Mouse (Mus musculus) limb, embryonic 12.5 days (tissue): ENCODE data around the gene Slc41a1. TPM values are rescaled to one million over a fixed set of nuclear protein-coding genes. Genes with fewer than 3 reads are reported as not detected.

Source experiments
- ATAC-seq: fragments of 200-750 bp; cut with Nextera tagmentation; 2 replicates; pipeline ENCODE4 v1.8.0; 2017; ENCODE audit warnings: low read depth, moderate TSS enrichment; ENCODE audit not compliant: insufficient number of reproducible peaks, insufficient read depth, low FRiP score, low TSS enrichment
- H3K27ac ChIP-seq: fragments of 300-500 bp; sonication (generic); 2 replicates; pipeline ENCODE4 v1.5.1; 2016; ENCODE audit warnings: mild to moderate bottlenecking, moderate library complexity
- H3K27me3 ChIP-seq: fragments of 300-500 bp; sonication (generic); 2 replicates; pipeline ENCODE4 v1.6.1; 2016; ENCODE audit warnings: mild to moderate bottlenecking, moderate library complexity
- H3K36me3 ChIP-seq: fragments of 300-500 bp; sonication (generic); 2 replicates; pipeline ENCODE4 v1.6.1; 2016; ENCODE audit warnings: mild to moderate bottlenecking, moderate library complexity
- H3K4me1 ChIP-seq: fragments of 300-500 bp; sonication (generic); replicated peaks from 2 replicates; pipeline ENCODE4 v1.6.1; 2016
- H3K4me2 ChIP-seq: fragments of 300-500 bp; sonication (generic); 2 replicates; pipeline ENCODE4 v1.6.1; 2016; ENCODE audit warnings: mild to moderate bottlenecking, moderate library complexity
- H3K4me3 ChIP-seq: fragments of 300-500 bp; sonication (generic); replicated peaks from 2 replicates; pipeline ENCODE4 v1.5.1; 2016; ENCODE audit warnings: mild to moderate bottlenecking
- H3K9ac ChIP-seq: fragments of 300-500 bp; sonication (generic); replicated peaks from 2 replicates; pipeline ENCODE4 v1.6.1; 2016; ENCODE audit warnings: mild to moderate bottlenecking, moderate library complexity
- H3K9me3 ChIP-seq: fragments of 300-500 bp; sonication (generic); 2 replicates; pipeline ENCODE4 v1.6.1; 2016; ENCODE audit warnings: mild to moderate bottlenecking, moderate library complexity
- WGBS: fragments of 180-500 bp; shearing (Covaris S2); methylation state at CpG from one replicate; pipeline ENCODE4 v1.1.7; 2016; 5-methylcytosine and 5-hydroxymethylcytosine counted together
- polyA plus RNA-seq: library from polyadenylated mRNA; unstranded; fragments of >200 nt; fragmentation: Nextera tagmentation; extraction: Ambion mirVana; gene quantifications from 2 replicates; pipeline ENCODE4 v1.2.1, GENCODE M21; 2016

The Slc41a1 gene
- polyA plus RNA-seq, 1 experiment from 2014 or later = 13.7 TPM

GRCm38 (mm10) chr1:131846255-131846654 is 19.0 kb downstream of the Slc41a1 start:
- H3K4me2 ChIP-seq = no peak overlapping the region
- H3K27me3 ChIP-seq = no peaks in the 10 kb centered on the region
- H3K4me1 ChIP-seq = no peaks in the 10 kb centered on the region
- no peaks in the 10 kb centered on the region for H3K9me3 ChIP-seq
- H3K27ac ChIP-seq = no peak overlapping the region
- peaks cover 70% of the 10 kb centered on the region for H3K36me3 ChIP-seq
- 79% methylated on average over 5 of the region's 5 CpGs for WGBS
- H3K4me3 ChIP-seq = no peak overlapping the region
- no peak for ATAC-seq
- H3K9ac ChIP-seq = no peak overlapping the region

GRCm38 (mm10) chr1:131861811-131862210 is 34.5 kb downstream of the Slc41a1 start:
- 79% methylated on average over 4 of the region's 4 CpGs for WGBS
- no peak for ATAC-seq
- Histone ChIP-seq H3K9ac (no peak overlapping the region), H3K27me3 (peaks cover 3% of the 10 kb centered on the region; the same call in 1 of the 2 replicates), H3K4me2 (no peak overlapping the region), H3K9me3 (no peaks in the 10 kb centered on the region), H3K4me3 (no peak overlapping the region), H3K4me1 (no peaks in the 10 kb centered on the region), H3K36me3 (no peaks in the 10 kb centered on the region), H3K27ac (no peak overlapping the region)

GRCm38 (mm10) chr1:131865596-131865995 is 38.3 kb downstream of the Slc41a1 start:
- no peaks in the 10 kb centered on the region for H3K9me3 ChIP-seq
- H3K4me3 ChIP-seq = no peak overlapping the region
- no peak for ATAC-seq
- peaks cover 14% of the 10 kb centered on the region for H3K27me3 ChIP-seq
- H3K9ac ChIP-seq = no peak overlapping the region
- no peak overlapping the region for H3K4me2 ChIP-seq
- 76% methylated on average over 5 of the region's 5 CpGs for WGBS
- H3K4me1 ChIP-seq = no peaks in the 10 kb centered on the region
- no peak overlapping the region for H3K27ac ChIP-seq
- H3K36me3 ChIP-seq = no peaks in the 10 kb centered on the region

- H3K4me1 ChIP-seq = no peaks in the 10 kb centered on the region
- H3K27me3 ChIP-seq = peaks cover 14% of the 10 kb centered on the region
- no peak overlapping the region for H3K27ac ChIP-seq
- no peaks in the 10 kb centered on the region for H3K9me3 ChIP-seq
- peak overlapping the region; percentile 58 for H3K4me3 ChIP-seq
- no peak overlapping the region for H3K4me2 ChIP-seq
- no peak; the same call in 1 of the 2 replicates for ATAC-seq
- 80% methylated on average over 6 of the region's 6 CpGs for WGBS
- no peaks in the 10 kb centered on the region for H3K36me3 ChIP-seq
- H3K9ac ChIP-seq = no peak overlapping the region
Measured at GRCm38 (mm10) chr1:131866304-131866999, 39.2 kb downstream of the Slc41a1 start.

GRCm38 (mm10) chr1:131867093-131867945 is 40.0 kb downstream of the Slc41a1 start, which contains the start of gene Rab29:
Rab29 (plus strand) TSS chr1:131867224.
- Histone ChIP-seq H3K4me2 (peak within 1 kb of the TSS; percentile 76), H3K9ac (peak within 1 kb of the TSS; percentile 52), H3K4me1 (no peaks in the 10 kb centered on the region), H3K27ac (no peak within 1 kb of the TSS), H3K27me3 (peaks cover 14% of the 10 kb centered on the region), H3K4me3 (peak within 1 kb of the TSS; percentile 58), H3K36me3 (no peaks in the 10 kb centered on the region), H3K9me3 (no peaks in the 10 kb centered on the region)
- peak; percentile 91 for ATAC-seq
- under 1% methylated on average over 46 of the region's 46 CpGs for WGBS

GRCm38 (mm10) chr1:131867946-131868290 is 40.6 kb downstream of the Slc41a1 start:
- Histone ChIP-seq H3K27ac (no peak overlapping the region), H3K4me1 (no peaks in the 10 kb centered on the region), H3K36me3 (no peaks in the 10 kb centered on the region), H3K4me3 (peak overlapping the region; percentile 58), H3K9ac (peak overlapping the region; percentile 52; the same call in 1 of the 2 replicates), H3K9me3 (no peaks in the 10 kb centered on the region), H3K4me2 (peak overlapping the region; percentile 76), H3K27me3 (peaks cover 14% of the 10 kb centered on the region)
- WGBS = 24% methylated on average over 10 of the region's 10 CpGs
- no peak for ATAC-seq

- WGBS = 78% methylated on average over 2 of the region's 2 CpGs
- no peak overlapping the region for H3K4me3 ChIP-seq
- no peaks in the 10 kb centered on the region for H3K4me1 ChIP-seq
- H3K9me3 ChIP-seq = no peaks in the 10 kb centered on the region
- peaks cover 14% of the 10 kb centered on the region for H3K27me3 ChIP-seq
- no peak for ATAC-seq
- H3K9ac ChIP-seq = no peak overlapping the region
- H3K4me2 ChIP-seq = no peak overlapping the region
- H3K36me3 ChIP-seq = no peaks in the 10 kb centered on the region
- H3K27ac ChIP-seq = no peak overlapping the region
Measured at GRCm38 (mm10) chr1:131869561-131869960, 42.3 kb downstream of the Slc41a1 start.

- Histone ChIP-seq H3K36me3 (no peaks in the 10 kb centered on the region), H3K27ac (no peak overlapping the region), H3K4me1 (no peaks in the 10 kb centered on the region), H3K9me3 (no peaks in the 10 kb centered on the region), H3K27me3 (peaks cover 7% of the 10 kb centered on the region), H3K4me3 (no peak overlapping the region), H3K9ac (no peak overlapping the region), H3K4me2 (no peak overlapping the region)
- 56% methylated on average over 1 of the region's 1 CpGs for WGBS
- ATAC-seq = no peak
Measured at GRCm38 (mm10) chr1:131872856-131873255, 45.6 kb downstream of the Slc41a1 start.

GRCm38 (mm10) chr1:131879816-131880215 is 52.5 kb downstream of the Slc41a1 start:
- Histone ChIP-seq H3K36me3 (no peaks in the 10 kb centered on the region), H3K27ac (no peak overlapping the region), H3K4me3 (no peak overlapping the region), H3K27me3 (no peaks in the 10 kb centered on the region), H3K4me2 (no peak overlapping the region), H3K9me3 (no peaks in the 10 kb centered on the region), H3K9ac (no peak overlapping the region), H3K4me1 (no peaks in the 10 kb centered on the region)
- WGBS = 58% methylated on average over 2 of the region's 2 CpGs
- no peak for ATAC-seq

- WGBS = 52% methylated on average over 2 of the region's 2 CpGs
- Histone ChIP-seq H3K27me3 (no peaks in the 10 kb centered on the region), H3K36me3 (no peaks in the 10 kb centered on the region), H3K9me3 (no peaks in the 10 kb centered on the region), H3K4me3 (no peak overlapping the region), H3K4me1 (no peaks in the 10 kb centered on the region), H3K27ac (no peak overlapping the region), H3K4me2 (no peak overlapping the region), H3K9ac (no peak overlapping the region)
- ATAC-seq = no peak
Measured at GRCm38 (mm10) chr1:131882787-131883186, 55.5 kb downstream of the Slc41a1 start.

- Histone ChIP-seq H3K9me3 (no peaks in the 10 kb centered on the region), H3K27me3 (no peaks in the 10 kb centered on the region), H3K4me2 (no peak overlapping the region), H3K4me3 (no peak overlapping the region), H3K36me3 (no peaks in the 10 kb centered on the region), H3K9ac (no peak overlapping the region), H3K27ac (no peak overlapping the region), H3K4me1 (no peaks in the 10 kb centered on the region)
- ATAC-seq = no peak
- WGBS = 76% methylated on average over 2 of the region's 2 CpGs
Measured at GRCm38 (mm10) chr1:131886173-131886572, 58.9 kb downstream of the Slc41a1 start.
